Mouse (Mus musculus) ovary, postnatal 10 days (tissue): Measurements from ENCODE around the gene 4930568D16Rik.

ENCODE experiments used
- DNase-seq: peaks from one replicate; pipeline ENCODE4 v3.0.0; 2022; ENCODE audit warnings: low spot score

4930568D16Rik gene

DNA sequence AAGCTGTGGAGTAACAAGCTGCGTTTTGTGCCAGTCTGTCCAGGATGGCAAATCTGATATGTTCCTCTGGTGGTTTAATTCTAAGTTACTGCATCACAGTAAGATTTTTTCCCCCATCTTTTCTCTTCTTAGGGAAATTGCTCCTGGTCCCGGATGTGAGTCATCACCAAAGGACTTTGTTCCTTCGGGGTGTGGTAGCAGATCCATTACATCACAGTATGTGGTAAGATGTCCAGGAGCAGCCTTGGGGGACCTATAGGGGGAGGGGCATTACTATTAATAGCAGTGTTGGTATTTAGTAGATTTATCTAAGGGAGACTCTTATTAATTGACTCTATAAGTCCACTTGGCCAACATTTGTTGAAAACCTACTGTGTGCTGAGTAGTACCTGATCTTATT is 24.9 kb downstream of the 4930568D16Rik start:
- DNase-seq = no peak

DNA sequence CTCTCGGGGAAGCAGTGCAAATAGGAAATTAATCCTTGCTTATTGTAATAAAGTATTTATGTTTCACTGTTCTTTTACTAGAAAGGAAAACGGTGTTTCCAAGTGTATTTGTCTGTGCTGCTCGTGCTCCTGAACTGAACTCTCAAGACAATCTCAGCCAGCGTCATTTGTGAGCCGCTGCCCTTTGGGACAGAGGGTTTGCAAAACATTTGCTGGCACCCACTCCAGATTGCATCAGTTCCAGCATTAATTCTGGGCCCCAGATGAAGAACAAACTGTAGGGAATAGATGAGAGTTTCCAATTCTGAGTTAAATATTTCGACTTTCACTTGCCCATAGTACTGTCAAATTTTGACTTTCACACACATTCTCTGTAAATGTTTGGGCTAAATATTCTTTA is 28.8 kb downstream of the 4930568D16Rik start:
- DNase-seq = no peak

DNA sequence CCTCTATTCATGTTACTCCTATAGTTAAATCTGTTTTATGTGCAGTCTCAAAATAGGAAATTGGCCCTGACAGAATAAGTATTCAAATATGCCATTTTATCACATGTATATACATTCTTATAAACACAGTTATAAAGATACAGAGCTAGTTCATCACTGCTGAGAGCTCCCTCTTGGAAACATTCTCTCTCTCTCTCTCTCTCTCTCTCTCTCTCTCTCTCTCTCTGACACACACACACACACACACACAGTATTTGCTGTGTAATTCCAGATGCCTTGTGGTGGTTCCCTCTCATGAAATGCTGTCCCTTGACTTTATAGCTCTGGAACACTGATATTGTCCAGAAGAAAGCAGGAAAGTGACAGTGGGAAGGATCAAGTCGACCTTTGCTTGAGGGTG is 29.5 kb downstream of the 4930568D16Rik start:
- DNase-seq = no peak

DNA sequence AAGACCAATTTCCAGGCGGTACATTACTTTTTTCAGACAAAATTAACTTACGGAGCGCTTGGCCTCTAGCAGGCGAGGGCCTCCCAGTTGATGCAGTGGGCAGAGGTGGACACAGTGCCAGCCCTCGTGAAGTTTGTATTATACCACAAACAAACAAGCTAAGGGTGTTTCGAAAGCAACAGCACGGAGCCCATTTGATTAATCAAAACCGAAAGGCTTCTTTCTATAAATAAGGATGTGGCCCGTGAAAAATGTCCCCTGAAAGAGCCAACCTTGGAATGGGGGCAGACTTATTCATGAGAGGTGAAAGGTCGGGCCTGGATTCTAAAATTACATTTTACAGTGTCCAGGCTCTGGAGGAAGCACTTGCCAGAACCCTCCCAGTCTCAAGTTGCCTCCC is 30.1 kb downstream of the 4930568D16Rik start:
- no peak for DNase-seq

DNA sequence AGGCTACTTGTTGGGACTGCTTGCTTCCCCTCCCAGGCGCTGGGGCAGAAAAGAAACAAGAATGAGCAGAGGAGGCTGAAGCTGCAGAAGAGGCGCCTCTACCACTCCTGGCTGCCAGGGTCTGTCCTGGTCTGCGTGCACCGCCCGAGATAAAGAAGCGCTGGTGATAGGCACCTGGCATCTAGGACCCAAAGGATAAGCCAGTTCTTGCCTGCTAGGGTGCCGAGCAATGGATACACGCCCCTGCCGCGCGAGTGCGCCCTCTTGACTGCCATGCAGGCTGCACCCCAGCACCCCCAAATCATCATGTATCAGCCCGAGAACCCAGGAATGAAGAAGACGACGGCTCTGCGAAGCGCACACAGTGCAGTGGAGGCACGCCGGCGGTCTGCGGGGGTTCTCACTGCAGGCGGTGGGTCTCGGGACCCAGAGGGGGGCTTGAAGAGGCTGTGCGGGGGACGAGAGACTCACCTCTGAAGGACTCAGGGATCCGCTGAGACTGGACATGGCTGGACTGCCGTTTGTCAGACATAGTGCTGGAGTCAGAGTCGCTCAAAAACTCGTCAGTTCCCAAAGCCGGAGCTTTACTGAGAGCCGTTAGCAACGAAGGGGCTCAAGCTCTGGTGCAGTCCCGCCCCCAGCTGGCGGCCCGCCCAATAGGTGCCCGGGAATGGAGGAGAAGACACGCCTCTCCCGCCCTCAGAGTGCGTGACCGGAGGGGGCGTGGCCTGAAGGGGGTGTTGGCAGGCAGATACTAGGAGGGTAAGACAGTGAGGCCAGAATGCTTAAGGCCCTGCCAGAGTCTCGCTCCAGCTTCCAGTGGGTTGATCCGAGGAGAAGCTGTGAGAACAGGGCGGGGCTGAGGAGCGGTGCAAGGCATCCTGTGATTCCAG is 30.9 kb downstream of the 4930568D16Rik start, which contains the start of gene Stom:
TSS of gene Stom (minus strand) at position 589 of the 893 bp plus-strand sequence.
- DNase-seq = peak; percentile 100

DNA sequence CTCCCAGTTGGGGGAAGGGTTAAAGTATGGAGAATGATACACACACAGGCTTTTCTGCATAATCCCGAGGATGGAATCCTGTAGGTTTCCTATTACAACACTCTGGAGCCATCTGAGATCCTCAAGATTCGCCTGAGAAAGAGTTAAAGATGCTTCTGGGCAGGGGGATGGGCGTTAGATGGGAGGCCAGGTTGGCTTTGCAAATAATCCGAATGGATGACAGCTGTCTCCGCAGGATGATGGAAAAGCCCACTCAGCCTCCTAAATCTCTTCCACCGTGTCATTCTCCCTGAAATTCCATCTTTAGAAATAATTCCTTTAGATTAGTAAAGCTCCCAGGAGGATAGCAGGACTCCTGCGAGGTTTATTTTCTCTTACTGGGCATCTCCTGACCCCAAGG is 31.9 kb downstream of the 4930568D16Rik start:
- DNase-seq = no peak

DNA sequence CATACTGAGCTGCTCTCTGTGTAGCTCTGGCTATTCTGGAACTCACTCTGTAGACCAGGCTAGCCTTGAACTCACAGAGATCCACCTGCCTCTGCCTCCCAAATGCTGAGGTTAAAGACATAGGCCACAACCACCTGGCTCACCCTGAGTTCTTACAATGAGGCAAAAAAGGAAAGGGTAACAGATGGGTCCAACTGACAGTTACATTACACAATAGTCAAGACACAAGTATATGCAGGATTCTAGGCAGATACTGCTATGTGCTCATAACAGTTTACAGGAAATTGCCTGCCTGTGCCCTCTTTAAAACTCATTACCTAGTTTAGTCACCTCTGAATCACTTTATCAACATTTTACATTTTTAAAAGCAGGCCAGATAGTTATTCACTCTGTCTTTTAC is 33.9 kb downstream of the 4930568D16Rik start:
- DNase-seq = no peak

DNA sequence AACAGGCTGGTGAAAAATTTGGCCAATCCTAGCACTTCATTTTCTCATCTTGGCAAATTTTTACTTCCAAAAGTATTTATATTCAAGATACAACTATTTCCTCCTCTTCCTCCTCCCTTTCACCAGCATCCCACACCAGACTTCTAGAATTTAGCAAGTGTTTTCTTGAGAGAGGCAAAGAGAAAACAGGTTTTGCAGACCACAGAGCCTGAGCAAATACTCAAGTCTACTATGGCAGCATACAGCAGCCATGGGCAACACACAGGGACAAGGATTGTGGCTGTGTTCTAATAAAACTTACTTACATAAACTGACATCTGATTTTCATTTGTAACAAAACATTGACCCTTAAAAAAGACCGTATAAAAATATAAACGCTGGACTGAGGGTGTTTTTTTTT is 36.3 kb downstream of the 4930568D16Rik start:
- no peak for DNase-seq

DNA sequence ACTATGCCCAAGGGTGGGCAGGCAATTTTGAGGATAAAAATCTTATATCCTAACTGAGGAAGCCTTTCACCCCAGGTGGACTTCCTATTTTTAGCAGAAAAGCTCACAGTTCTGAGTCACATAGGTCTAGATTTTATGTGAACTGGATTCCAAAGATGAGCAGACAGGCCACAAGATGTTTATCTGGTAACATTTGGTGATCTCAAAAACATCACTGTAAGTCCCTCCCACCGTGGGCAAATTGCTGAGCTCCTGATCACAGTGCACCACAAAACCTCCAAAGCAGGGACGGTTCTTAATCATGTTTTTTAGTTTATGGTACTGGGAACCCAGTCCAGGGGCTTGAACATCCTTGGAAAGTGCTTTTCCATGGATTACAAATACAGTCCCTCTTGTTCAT is 38.5 kb downstream of the 4930568D16Rik start:
- DNase-seq = no peak

DNA sequence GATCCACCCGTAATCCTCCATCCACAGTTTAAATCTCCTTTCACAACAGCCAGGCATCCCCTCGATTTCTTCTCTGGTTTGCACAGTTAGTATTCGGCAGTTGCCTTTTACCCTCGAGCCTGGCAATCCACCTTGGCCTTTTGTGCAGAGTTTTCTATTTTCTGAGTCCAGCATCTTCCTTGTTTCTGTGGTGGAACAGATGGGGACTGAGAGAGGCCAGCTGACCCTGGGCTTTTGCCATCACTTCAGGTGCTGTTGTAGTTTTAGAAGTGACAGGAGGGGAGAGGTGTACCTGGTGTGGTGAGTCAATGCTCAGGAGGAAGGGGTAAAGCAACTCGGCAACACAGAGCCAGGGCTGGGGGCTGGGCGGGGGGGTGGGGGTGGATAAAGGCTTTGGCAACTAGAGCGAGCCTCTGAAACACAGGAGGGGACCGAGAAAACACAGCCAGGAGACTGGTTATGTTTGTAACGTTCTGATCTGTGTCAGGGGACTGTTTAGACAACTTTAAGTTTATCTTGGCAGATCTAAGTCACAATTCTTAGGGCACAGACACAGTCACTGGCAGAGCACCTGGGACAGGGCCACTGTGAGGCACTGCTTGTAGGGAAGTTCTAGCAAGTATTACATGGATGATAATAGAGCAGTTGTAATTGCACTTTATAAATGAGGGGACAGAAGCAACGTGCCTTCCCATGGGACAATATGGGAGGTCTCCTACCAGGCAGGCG is 39.3 kb downstream of the 4930568D16Rik start:
- no peak for DNase-seq

DNA sequence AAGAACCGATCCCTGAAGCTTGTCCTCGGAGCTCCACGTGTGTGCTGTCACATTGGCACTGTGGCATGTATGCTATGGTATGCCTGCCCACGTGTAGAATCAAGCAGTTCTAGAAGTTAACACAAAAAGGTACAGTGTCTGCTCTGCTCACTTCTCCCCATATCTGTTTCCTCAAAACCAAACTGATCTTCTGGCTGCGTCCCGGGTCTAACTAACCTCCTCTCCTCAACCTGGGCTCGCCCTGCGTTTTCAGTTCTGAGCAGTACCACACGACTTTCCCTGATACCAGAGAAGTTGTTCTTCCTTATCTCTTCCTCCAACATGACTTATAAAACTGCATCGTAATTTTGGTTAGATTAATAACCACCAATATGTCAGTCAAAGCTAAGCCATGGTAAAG is 39.9 kb downstream of the 4930568D16Rik start:
- no peak for DNase-seq

DNA sequence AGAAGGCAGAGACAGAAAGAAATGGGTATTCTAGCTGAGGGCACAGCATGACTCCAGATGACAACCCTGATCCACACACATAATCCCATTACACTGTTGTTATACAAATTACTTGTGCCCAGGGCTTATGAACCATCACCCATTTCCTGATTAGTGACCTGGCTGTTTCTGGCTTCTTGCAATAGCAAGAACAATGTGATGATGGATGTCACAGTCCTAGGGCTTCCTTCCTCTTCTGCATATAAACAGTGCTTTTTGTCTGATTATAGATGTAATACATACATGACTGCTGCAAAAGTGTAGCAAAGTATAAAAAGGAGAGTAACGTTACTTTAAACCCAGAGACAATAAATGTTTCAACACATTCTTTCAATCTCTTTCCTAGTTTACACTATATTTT is 40.6 kb downstream of the 4930568D16Rik start:
- DNase-seq = no peak

DNA sequence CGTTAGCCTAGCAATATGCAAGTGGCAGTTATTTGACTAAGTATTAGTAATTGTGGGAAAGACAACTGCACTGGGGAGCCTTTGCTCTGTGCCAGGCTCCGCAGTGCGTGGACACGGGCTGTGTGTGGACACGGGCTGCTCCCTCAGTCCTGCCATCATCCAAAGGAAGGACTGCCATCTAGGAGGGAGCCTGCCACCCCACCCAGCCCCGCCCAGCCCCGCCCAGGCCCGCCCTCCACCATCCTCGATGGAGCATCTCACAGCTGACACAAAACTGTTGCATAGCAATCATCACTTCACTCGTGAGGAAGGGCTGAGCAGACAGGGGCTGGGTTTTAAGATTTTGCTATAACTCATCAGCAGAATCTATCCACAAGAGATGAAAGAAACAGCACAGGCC is 41.6 kb downstream of the 4930568D16Rik start:
- no peak for DNase-seq

DNA sequence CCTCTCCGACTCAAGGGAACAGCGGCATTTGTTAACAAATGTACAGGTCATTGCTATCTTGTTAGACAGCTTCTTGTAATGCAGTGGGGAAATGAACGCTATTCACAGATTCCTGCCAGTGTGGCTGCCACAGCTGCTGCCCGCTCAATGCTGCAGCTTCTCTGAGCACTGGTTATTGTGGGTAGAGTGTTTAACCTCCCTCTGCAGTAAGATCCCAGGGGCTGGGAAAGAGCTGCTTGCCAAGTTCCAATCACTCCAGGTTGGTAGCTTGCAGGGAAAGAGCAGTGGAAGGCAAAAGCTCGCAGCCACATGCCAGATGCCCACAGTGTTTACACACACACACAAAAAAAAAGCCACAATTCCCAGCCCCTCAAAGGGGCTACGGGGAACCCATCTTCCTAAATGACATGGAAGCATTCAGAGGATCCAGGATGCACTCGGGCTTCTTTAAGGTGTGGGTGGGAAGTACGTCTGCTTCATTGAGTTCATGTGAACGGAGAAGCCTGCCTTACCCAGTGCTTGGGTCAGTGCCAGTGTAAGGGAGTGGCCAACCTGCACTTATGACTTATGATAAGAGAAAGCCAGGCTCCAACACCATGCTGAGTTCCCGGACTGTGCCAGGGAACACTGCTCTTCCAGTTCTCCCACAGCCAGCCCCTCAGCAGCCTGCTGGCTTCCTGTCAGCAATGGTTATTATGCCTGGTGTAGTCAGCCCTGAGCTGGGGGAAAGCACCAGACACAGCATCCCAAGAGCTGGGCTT is 44.9 kb downstream of the 4930568D16Rik start:
- DNase-seq = no peak

DNA sequence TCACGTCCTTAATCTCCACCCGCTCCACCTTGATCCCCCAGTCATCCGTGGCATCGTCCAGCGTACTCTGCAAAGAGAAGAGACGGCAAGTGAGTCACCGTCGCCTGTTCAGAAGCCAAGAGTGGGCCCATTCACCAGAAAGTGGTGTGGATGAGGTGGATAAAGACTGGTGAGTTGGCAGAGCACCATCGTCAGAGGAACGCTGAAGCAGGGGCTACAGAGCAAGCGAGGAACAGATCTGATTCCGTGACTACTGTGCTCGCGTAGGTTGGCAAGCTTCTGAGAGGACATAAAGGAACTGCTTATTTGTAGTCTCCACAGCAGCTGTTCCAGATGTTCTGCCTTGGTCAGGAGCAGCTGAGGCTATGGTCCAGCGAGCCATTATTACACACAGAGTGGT is 47.1 kb downstream of the 4930568D16Rik start:
- DNase-seq = no peak

DNA sequence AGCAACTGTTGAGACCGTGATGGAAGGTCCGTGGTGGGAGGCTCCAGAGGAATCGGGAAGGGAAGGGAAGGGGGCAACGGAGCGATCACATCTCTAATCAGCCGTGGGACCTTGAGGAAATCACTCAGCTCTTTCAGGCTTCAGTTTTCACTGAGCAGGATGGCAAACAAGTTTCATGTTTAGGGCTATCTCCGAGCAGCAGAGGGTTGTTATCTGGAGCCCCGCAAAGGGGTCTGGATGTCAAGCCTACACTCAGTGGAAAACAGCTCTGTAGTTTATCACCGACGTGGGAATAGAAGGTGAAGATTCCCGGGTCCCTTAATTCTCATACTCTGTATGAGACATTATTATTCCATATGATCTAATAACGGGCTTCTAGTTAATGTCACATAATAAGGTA is 49.1 kb downstream of the 4930568D16Rik start:
- no peak for DNase-seq

DNA sequence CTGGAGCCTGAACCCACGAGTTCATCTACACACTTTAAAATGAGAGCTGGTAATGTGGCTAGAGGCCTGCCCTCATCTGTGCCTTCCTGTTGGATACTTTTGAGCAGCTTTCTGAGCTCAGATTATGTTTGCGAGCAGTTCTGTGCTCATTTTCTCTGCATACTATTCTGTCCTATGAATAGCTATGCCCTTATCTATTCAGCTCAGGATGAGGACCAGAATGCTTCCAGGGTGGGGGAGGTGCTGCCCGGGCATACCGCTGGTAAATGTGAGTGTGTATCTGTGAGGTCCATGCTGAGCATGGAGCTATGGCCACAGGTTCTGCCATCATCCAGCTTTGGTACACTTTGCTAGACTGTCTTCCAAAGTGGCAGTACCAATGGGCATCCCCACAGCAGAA is 49.9 kb downstream of the 4930568D16Rik start:
- DNase-seq = no peak

DNA sequence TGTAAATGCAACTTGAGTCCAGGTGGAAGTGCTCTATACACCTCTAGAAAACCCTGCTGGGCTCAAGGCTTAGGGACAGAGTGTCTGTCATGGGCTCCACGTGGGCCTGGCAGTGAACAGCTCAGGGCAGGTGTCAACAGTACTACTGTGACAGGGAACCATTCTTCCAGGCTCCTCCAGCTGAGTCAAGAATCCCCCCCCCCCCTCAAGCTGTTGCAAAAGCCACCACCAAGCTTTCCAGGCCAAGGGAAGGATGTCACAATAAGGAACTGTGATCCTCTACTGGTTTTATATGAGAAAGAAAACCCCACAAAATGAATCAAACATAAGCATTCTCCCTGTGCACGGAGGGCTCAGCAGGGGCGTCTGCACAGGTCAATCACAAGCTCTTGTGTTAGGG is 53.2 kb downstream of the 4930568D16Rik start:
- DNase-seq = no peak

DNA sequence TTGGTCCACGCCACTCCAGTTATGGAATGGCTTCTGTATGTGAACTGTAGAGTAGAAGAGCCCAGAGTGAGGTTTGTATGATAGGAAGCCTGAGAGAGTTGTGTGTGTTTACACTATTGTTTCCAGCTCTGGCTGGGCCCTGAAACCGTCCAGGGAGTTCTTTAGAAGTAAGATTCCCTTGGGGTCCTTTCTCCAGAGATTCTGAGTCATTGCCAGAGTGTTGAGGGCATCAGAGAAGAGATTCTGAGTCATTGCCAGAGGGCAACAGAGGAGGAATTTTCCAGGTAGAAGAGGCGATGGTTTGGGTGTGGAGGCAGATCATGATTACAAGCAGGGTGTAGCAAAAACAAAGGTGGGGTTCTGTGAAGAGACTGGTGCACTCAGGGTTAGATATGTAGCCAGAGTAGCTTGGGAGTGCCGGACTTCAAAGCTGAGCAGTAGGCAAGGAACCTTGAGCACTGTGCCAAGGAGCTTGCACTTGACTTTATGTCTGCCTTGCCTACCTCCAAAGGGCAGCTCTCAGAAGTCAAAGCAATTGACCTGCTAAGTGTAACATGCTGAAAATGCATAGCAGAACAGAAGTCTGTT is 57.5 kb downstream of the 4930568D16Rik start:
- DNase-seq = no peak

DNA sequence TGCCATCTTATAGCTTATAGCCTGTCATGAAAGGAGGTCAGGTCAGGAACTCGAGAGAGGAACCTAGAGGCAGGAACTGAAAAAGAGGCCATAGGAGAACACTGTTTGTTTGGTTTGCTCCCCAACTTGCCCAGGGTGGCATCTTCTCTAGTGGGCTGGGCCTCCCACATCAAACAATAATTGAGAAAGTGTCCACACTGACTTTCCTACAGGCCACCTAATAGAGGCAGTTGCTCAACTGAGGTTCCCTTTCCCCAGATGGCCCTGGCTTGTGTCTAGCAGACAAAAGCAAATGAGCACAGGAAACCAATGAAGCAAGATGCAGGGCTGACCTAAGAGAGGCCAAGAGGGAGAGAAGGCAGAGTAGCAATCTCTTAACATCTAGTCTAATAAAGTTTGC is 59.4 kb downstream of the 4930568D16Rik start:
- DNase-seq = no peak
